ENCODE assay signal across 17 mouse cellular contexts in the genomic region with DNA sequence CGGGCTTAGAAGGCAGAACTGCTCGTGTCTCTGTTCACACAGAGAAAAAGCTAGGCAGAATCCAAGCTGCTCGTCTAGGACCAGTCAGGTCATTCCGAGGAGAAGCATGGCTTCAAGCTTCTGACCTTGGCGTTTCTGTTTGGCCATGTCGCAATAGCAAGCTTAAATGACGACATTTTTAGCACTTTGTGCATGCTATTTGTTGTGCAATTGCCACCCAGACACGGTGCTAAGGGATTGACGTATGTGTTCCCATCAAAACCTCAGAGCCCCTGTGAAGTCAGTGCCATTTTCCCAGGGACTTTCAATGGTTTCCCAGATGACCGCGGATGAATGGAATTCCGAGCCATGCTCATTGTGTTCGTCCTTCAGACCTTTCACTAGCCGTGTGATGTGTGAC. TPM values are rescaled to one million over a fixed set of nuclear protein-coding genes. Genes with fewer than 3 reads are reported as not detected.
DNase-seq lines count a peak whose midpoint lies in the region; ATAC-seq lines count a peak whose summit lies in the region.
"Had no signal": no experiment of that assay in that cellular context is flagged by ENCODE, and none has a peak within 500 bp of the region (broad histone marks: within the 10 kb centered on the region; RNA-seq: fewer than 3 reads in every experiment).

No protein-coding gene starts in this region.

- intact Hi-C loops in gastrocnemius, postnatal 14 days (cut with DNase I; ENCODE audit: low total_unique reads), result no loop called here

- peak; percentile 42 for ATAC-seq in megakaryocyte, adult 5-6 weeks (ENCODE audit: poor library complexity, severe bottlenecking)
- ATAC-seq: forebrain, embryonic 16.5 days; inflammation-experienced regulatory T-cells, adult 6 months had no signal

- DNase-seq in adrenal gland, adult 2 months, result peak; percentile 55
- no peak for DNase-seq in adrenal gland, adult 18-20 months (ENCODE audit: low spot score in 2 of 2)
- peak; percentile 82 for DNase-seq in 416B (ENCODE audit: low read depth)
- peak; percentile 4 for DNase-seq in fat pad, adult 2 months (ENCODE audit: extremely low read depth, low read depth, low spot score)
- DNase-seq in gastrocnemius, postnatal 14 days, result no peak
- no peak for DNase-seq in spleen, adult 12 weeks (ENCODE audit: low spot score)
- DNase-seq in right cerebral cortex, adult 18-20 months, result no peak
- DNase-seq: cerebellum, adult 18-20 months; cerebellum, postnatal 36 days; heart, adult 18-20 months; retina, postnatal 1 day; thymus, postnatal 4 days had no signal

RNA-seq across cellular contexts. Expression of a gene that starts 18.6 kb away (rescaled TPM):
- 10 to 100 TPM in 1 of 2 experiments, 1 to 10 TPM in 1; 2.0 to 51.8 TPM for total RNA-seq in adrenal gland, adult 2 months (2021)
- polyA plus RNA-seq in adrenal gland, adult 2 months (2012; rRNA removed), result 6.9 and 10.2 TPM in 2 replicates
- total RNA-seq in adrenal gland, adult 18-20 months (2021), result 10 to 100 TPM; 11.0 to 51.9 TPM
- total RNA-seq in megakaryocyte, adult 5-6 weeks (2015), result 21.5 and 30.3 TPM in 2 replicates
- 42.8 and 48.0 TPM in 2 replicates for total RNA-seq in megakaryocyte, adult 5-6 weeks (2017)
- 1 to 10 TPM in 1 of 2 experiments, under 1 TPM in 1; 0.37 to 1.5 TPM for total RNA-seq in gastrocnemius, postnatal 14 days (2021)

RNA-seq across cellular contexts. Expression of a gene that starts 48.3 kb away (rescaled TPM):
- 10 to 100 TPM; 19.8 to 62.9 TPM for total RNA-seq in adrenal gland, adult 2 months (2021)
- polyA plus RNA-seq in adrenal gland, adult 2 months (2012; rRNA removed), result 20.4 and 29.0 TPM in 2 replicates
- 10 to 100 TPM; 20.9 to 24.6 TPM for total RNA-seq in adrenal gland, adult 18-20 months (2021)
- not detected in 2 replicates for total RNA-seq in megakaryocyte, adult 5-6 weeks (2015)
- 0.07 and 0.53 TPM in 2 replicates for total RNA-seq in megakaryocyte, adult 5-6 weeks (2017)
- total RNA-seq in gastrocnemius, postnatal 14 days (2021), result under 1 TPM in 1 of 2 experiments, not detected in 1; 0.21 TPM
- total RNA-seq: CH12.LX had no signal
- polyA plus RNA-seq: erythroblast, embryonic 14.5 days; inflammation-experienced regulatory T-cells, adult 6 months had no signal

Comparison
In these comparisons a context has a peak if more than half of its experiments do, and no peak if none do; other contexts are left out.
1. DNase-seq: peak in adrenal gland, adult 2 months (single experiment), 416B (single experiment) and fat pad, adult 2 months (single experiment); none in adrenal gland, adult 18-20 months (0 of 2), gastrocnemius, postnatal 14 days (single experiment), spleen, adult 12 weeks (single experiment) and right cerebral cortex, adult 18-20 months (single experiment).
2. RNA of a gene that starts 48.3 kb away (total RNA-seq): 19.8 to 62.9 TPM in adrenal gland, adult 2 months and 20.9 to 24.6 TPM in adrenal gland, adult 18-20 months; 0.21 TPM in gastrocnemius, postnatal 14 days and 0.07 to 0.53 TPM in megakaryocyte, adult 5-6 weeks; every median in the first group is over 10 times any median in the second.